Mouse (Mus musculus) midbrain, embryonic 11.5 days (tissue): ENCODE data around the gene Runx1. TPM values are rescaled to one million over a fixed set of nuclear protein-coding genes. Genes with fewer than 3 reads are reported as not detected.
A peak's percentile ranks its signal among the peaks of the same experiment; 100 is the strongest.

ENCODE experiments used
- ATAC-seq: fragments of 200-750 bp; cut with Nextera tagmentation; 2 replicates; pipeline ENCODE4 v1.8.0; 2017; ENCODE audit warnings: moderate TSS enrichment, moderate library complexity; ENCODE audit not compliant: low FRiP score
- DNase-seq: peaks from one replicate; pipeline ENCODE4 v3.0.0; 2015; ENCODE audit warnings: low spot score; ENCODE audit errors: missing footprints
- H3K27ac ChIP-seq: fragments of 300-500 bp; sonication (generic); 2 replicates; pipeline ENCODE4 v1.5.1; 2014; ENCODE audit warnings: low read depth, low read length
- H3K27me3 ChIP-seq: fragments of 300-500 bp; sonication (generic); 2 replicates; pipeline ENCODE4 v1.6.1; 2014; ENCODE audit warnings: mild to moderate bottlenecking, low read length, moderate library complexity, mixed read lengths; ENCODE audit not compliant: control insufficient read depth, insufficient read depth
- H3K36me3 ChIP-seq: fragments of 300-500 bp; sonication (generic); 2 replicates; pipeline ENCODE4 v1.6.1; 2014; ENCODE audit warnings: mild to moderate bottlenecking, low read length, moderate library complexity, mixed read lengths; ENCODE audit not compliant: control insufficient read depth, insufficient read depth
- H3K4me1 ChIP-seq: fragments of 300-500 bp; sonication (generic); 2 replicates; pipeline ENCODE4 v1.6.1; 2014; ENCODE audit warnings: low read length; ENCODE audit not compliant: control insufficient read depth, insufficient read depth
- H3K4me2 ChIP-seq: fragments of 300-500 bp; sonication (generic); 2 replicates; pipeline ENCODE4 v1.6.1; 2014; ENCODE audit warnings: mild to moderate bottlenecking, moderate library complexity
- H3K4me3 ChIP-seq: fragments of 300-500 bp; sonication (generic); 2 replicates; pipeline ENCODE4 v1.5.1; 2014; ENCODE audit warnings: low read depth, low read length
- H3K9ac ChIP-seq: fragments of 300-500 bp; sonication (generic); 2 replicates; pipeline ENCODE4 v1.6.1; 2014; ENCODE audit warnings: low read length
- H3K9me3 ChIP-seq: fragments of 300-500 bp; sonication (generic); 2 replicates; pipeline ENCODE4 v1.6.1; 2016; ENCODE audit warnings: low read length; ENCODE audit not compliant: control insufficient read depth
- WGBS: fragments of 180-500 bp; shearing (Covaris S2); extraction: QIAGEN DNeasy Blood & Tissue Kit; methylation state at CpG from one replicate; pipeline ENCODE4 v1.1.7; 2014; 5-methylcytosine and 5-hydroxymethylcytosine counted together
- polyA plus RNA-seq: library from polyadenylated mRNA; unstranded; fragments of >200 nt; fragmentation: Nextera tagmentation; extraction: Ambion mirVana; gene quantifications from 2 replicates; pipeline ENCODE4 v1.2.1, GENCODE M21; 2014

Runx1 gene
- polyA plus RNA-seq, 1 experiment from 2014 or later, result 0.93 TPM

- H3K27me3 ChIP-seq, result peaks cover 16% of the 10 kb centered on the region
- H3K4me1 ChIP-seq, result peaks cover 9% of the 10 kb centered on the region
- H3K4me3 ChIP-seq, result no peak overlapping the region
- no peak overlapping the region for H3K27ac ChIP-seq
- no peak overlapping the region for H3K9ac ChIP-seq
- no peaks in the 10 kb centered on the region for H3K36me3 ChIP-seq
- no peak overlapping the region for H3K4me2 ChIP-seq
- no peaks in the 10 kb centered on the region for H3K9me3 ChIP-seq
- WGBS, result 83% methylated on average over 6 of the region's 7 CpGs
- ATAC-seq, result peak; percentile 53
- no peak for DNase-seq
Measured at GRCm38 (mm10) chr16:92606491-92606965, 219.4 kb downstream of the Runx1 start.

GRCm38 (mm10) chr16:92605606-92606490 lies 220.1 kb downstream of the Runx1 start:
- WGBS, result 12% methylated on average over 59 of the region's 64 CpGs
- H3K9me3 ChIP-seq, result no peaks in the 10 kb centered on the region
- H3K4me1 ChIP-seq, result peaks cover 9% of the 10 kb centered on the region
- H3K9ac ChIP-seq, result peak overlapping the region; percentile 46
- peak overlapping the region; percentile 54 for H3K4me2 ChIP-seq
- DNase-seq, result peak; percentile 92
- no peak overlapping the region for H3K27ac ChIP-seq
- peak; percentile 65 for ATAC-seq
- peaks cover 16% of the 10 kb centered on the region for H3K27me3 ChIP-seq
- H3K4me3 ChIP-seq, result peak overlapping the region; percentile 35
- no peaks in the 10 kb centered on the region for H3K36me3 ChIP-seq

GRCm38 (mm10) chr16:92602504-92602903 lies 223.4 kb downstream of the Runx1 start:
- H3K36me3 ChIP-seq, result no peaks in the 10 kb centered on the region
- H3K9me3 ChIP-seq, result no peaks in the 10 kb centered on the region
- ATAC-seq, result no peak
- 84% methylated on average over 11 of the region's 11 CpGs for WGBS
- DNase-seq, result no peak
- H3K27me3 ChIP-seq, result peaks cover 14% of the 10 kb centered on the region
- no peak overlapping the region for H3K27ac ChIP-seq
- H3K4me1 ChIP-seq, result no peaks in the 10 kb centered on the region
- no peak overlapping the region for H3K4me2 ChIP-seq
- no peak overlapping the region for H3K4me3 ChIP-seq
- no peak overlapping the region for H3K9ac ChIP-seq

- DNase-seq (no peak), ATAC-seq (no peak)
- Histone ChIP-seq H3K9me3 (no peaks in the 10 kb centered on the region), H3K4me1 (no peaks in the 10 kb centered on the region), H3K27ac (no peak overlapping the region), H3K4me2 (no peak overlapping the region), H3K9ac (no peak overlapping the region), H3K4me3 (no peak overlapping the region), H3K36me3 (no peaks in the 10 kb centered on the region), H3K27me3 (peaks cover 8% of the 10 kb centered on the region)
- WGBS, result 79% methylated on average over 9 of the region's 9 CpGs
Measured at GRCm38 (mm10) chr16:92601270-92601826, 224.6 kb downstream of the Runx1 start.

GRCm38 (mm10) chr16:92599451-92599850 lies 226.5 kb downstream of the Runx1 start:
- WGBS, result 80% methylated on average over 11 of the region's 11 CpGs
- DNase-seq (no peak), ATAC-seq (no peak)
- no peak overlapping the region for H3K9ac ChIP-seq
- no peak overlapping the region for H3K27ac ChIP-seq
- H3K4me1 ChIP-seq, result no peaks in the 10 kb centered on the region
- no peaks in the 10 kb centered on the region for H3K36me3 ChIP-seq
- H3K9me3 ChIP-seq, result no peaks in the 10 kb centered on the region
- H3K4me2 ChIP-seq, result no peak overlapping the region
- no peak overlapping the region for H3K4me3 ChIP-seq
- no peaks in the 10 kb centered on the region for H3K27me3 ChIP-seq

- H3K4me2 ChIP-seq, result no peak overlapping the region
- H3K9me3 ChIP-seq, result no peaks in the 10 kb centered on the region
- H3K4me1 ChIP-seq, result no peaks in the 10 kb centered on the region
- no peak overlapping the region for H3K9ac ChIP-seq
- ATAC-seq (no peak), DNase-seq (no peak)
- WGBS, result 77% methylated on average over 11 of the region's 11 CpGs
- no peaks in the 10 kb centered on the region for H3K36me3 ChIP-seq
- no peak overlapping the region for H3K4me3 ChIP-seq
- no peaks in the 10 kb centered on the region for H3K27me3 ChIP-seq
- no peak overlapping the region for H3K27ac ChIP-seq
Measured at GRCm38 (mm10) chr16:92597655-92598054, 228.3 kb downstream of the Runx1 start.

GRCm38 (mm10) chr16:92592207-92592606 lies 233.7 kb downstream of the Runx1 start:
- DNase-seq (peak; percentile 57), ATAC-seq (no peak)
- Histone ChIP-seq H3K27me3 (no peaks in the 10 kb centered on the region), H3K4me1 (no peaks in the 10 kb centered on the region), H3K36me3 (no peaks in the 10 kb centered on the region), H3K4me3 (no peak overlapping the region), H3K9ac (no peak overlapping the region), H3K27ac (no peak overlapping the region), H3K4me2 (no peak overlapping the region), H3K9me3 (no peaks in the 10 kb centered on the region)
- WGBS, result 80% methylated on average over 6 of the region's 6 CpGs

- ATAC-seq (no peak), DNase-seq (no peak)
- Histone ChIP-seq H3K4me2 (no peak overlapping the region), H3K36me3 (no peaks in the 10 kb centered on the region), H3K4me1 (no peaks in the 10 kb centered on the region), H3K27me3 (no peaks in the 10 kb centered on the region), H3K9ac (no peak overlapping the region), H3K9me3 (no peaks in the 10 kb centered on the region), H3K27ac (no peak overlapping the region), H3K4me3 (no peak overlapping the region)
- WGBS, result 90% methylated on average over 6 of the region's 6 CpGs
Measured at GRCm38 (mm10) chr16:92591783-92592182, 234.2 kb downstream of the Runx1 start.

- DNase-seq, result no peak
- no peaks in the 10 kb centered on the region for H3K36me3 ChIP-seq
- H3K27me3 ChIP-seq, result no peaks in the 10 kb centered on the region
- no peaks in the 10 kb centered on the region for H3K4me1 ChIP-seq
- no peak overlapping the region for H3K4me3 ChIP-seq
- H3K4me2 ChIP-seq, result no peak overlapping the region
- WGBS, result 93% methylated on average over 4 of the region's 4 CpGs
- no peaks in the 10 kb centered on the region for H3K9me3 ChIP-seq
- no peak overlapping the region for H3K27ac ChIP-seq
- H3K9ac ChIP-seq, result no peak overlapping the region
- no peak for ATAC-seq
Measured at GRCm38 (mm10) chr16:92587836-92588235, 238.1 kb downstream of the Runx1 start.
